Mouse (Mus musculus) MEL (cell line): ENCODE measurements around the gene Zfyve26.

Source experiments
- CTCF ChIP-seq, 3 experiments: IDR thresholded peaks in 2 of 3; conservative IDR thresholded peaks in 1 of 3; 2 replicates each; pipeline ENCODE4 v1.5.1; 2011 to 2012; ENCODE audit warnings: low read length in 3 of 3, low read depth in 2 of 3, mild to moderate bottlenecking in 2 of 3, improper control_type of control experiment in 1 of 3, inconsistent platforms in 1 of 3, mixed read lengths in 1 of 3, moderate library complexity in 1 of 3; ENCODE audit not compliant: control insufficient read depth in 1 of 3, insufficient read depth in 1 of 3, poor library complexity in 1 of 3, severe bottlenecking in 1 of 3
- POLR2AphosphoS2 ChIP-seq: IDR thresholded peaks from 2 replicates; pipeline ENCODE4 v1.6.1; 2011; ENCODE audit warnings: low read length, improper control_type of control experiment
- UBTF ChIP-seq: IDR thresholded peaks from 2 replicates; pipeline ENCODE4 v1.6.1; 2012; ENCODE audit warnings: low read depth, mild to moderate bottlenecking, inconsistent platforms, low read length, improper control_type of control experiment, moderate library complexity, borderline replicate concordance; ENCODE audit not compliant: insufficient read depth
- ZKSCAN1 ChIP-seq: IDR thresholded peaks from 2 replicates; pipeline ENCODE4 v1.6.1; 2012; ENCODE audit warnings: low read depth, mild to moderate bottlenecking, inconsistent platforms, low read length, improper control_type of control experiment, moderate library complexity

- no peak for TF ChIP-seq UBTF
- no peak for TF ChIP-seq ZKSCAN1
- no peak for TF ChIP-seq CTCF (IDR thresholded peaks at IDR 0.05 in 2 of 3, conservative IDR thresholded peaks at IDR 0.05 in 1 of 3; ENCODE audit: control insufficient read depth in 1 of 3, insufficient read depth in 1 of 3, low read depth in 2 of 3, low read length in 3 of 3, poor library complexity in 1 of 3, severe bottlenecking in 1 of 3)
- no peak for TF ChIP-seq POLR2AphosphoS2
These were observed 42.6 kb downstream of the Zfyve26 start for GRCm38 (mm10) chr12:79253294-79254053.
